Mouse (Mus musculus) lung, adult 2 months (tissue): ENCODE measurements around the gene Nsd1.

ENCODE experiments used
- CTCF ChIP-seq: fragments of 200-500 bp; IDR thresholded peaks from 2 replicates; pipeline ENCODE4 v1.5.1; 2011; ENCODE audit warnings: mild to moderate bottlenecking, low read length, control low read depth; ENCODE audit not compliant: insufficient read depth
- POLR2A ChIP-seq: fragments of 200-500 bp; IDR thresholded peaks from 2 replicates; pipeline ENCODE4 v1.6.1; 2011; ENCODE audit warnings: low read depth, mild to moderate bottlenecking, control low read depth, low read length, borderline replicate concordance; ENCODE audit errors: extremely low read depth

DNA sequence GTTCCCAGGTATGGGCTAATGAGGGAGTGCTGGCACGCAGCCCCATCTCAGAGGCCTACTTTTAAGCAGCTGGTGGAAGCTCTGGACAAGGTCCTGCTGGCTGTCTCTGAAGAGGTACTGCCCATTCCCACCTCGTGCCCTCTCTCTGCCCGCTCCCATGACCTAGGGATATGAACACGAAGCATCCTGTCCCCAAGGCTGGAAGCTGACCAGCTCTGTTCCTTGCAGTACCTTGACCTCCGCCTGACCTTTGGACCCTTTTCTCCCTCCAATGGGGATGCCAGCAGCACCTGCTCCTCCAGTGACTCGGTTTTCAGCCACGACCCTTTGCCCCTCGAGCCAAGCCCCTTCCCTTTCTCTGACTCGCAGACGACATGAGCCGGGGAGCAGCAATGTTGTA lies 41.8 kb upstream of the Nsd1 start:
- TF ChIP-seq POLR2A (no peak), CTCF (no peak)
